Mouse (Mus musculus) spleen, embryonic (tissue): ENCODE data around the gene Ric3.

Source experiments
- CTCF ChIA-PET: fragments of 350-600 bp; sonication (Branson Sonifier 250); formaldehyde crosslinking; loops from one replicate; lab custom pipeline; 2022; lab: Charles Lee

Ric3 gene

DNA sequence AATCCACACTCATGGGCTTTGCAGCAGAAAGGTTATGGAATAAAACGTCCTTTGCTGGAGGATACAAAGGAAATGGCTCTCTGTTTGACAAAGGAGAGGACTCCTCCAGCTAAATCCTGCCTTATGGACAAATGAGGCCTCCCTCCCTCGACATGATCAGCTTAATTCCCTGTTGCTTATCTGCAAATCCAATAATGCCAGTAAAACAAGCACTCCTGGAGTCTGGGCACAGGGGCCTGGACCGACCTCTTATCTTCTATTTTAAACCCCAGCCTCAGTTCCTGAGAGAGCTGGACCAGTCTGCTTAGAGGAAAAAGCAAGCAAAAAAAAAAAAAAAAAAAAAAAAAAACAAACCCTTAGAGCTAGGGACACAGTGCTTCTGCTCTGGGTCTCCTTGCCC lies 79.5 kb downstream of the Ric3 start:
- CTCF ChIA-PET: no interaction called here

DNA sequence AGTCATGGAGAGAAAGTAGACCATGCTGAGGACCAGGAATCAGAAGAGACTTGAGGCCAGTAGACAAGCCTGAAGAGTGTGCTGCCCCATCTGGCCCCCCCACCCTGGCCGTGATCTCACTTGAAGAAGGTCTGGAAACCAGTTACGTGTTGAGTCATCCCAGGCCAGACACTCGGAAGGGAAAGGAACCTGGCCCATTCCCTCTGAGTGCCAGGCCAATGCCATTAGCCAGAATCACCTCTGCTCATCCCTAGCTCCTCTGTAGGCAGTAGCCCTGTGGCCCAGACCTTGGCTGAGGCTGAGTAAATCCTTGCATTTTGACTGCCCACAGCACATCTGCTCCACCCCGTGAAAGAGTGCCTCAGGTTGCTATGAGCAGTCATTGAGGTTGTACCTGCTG lies 81.2 kb downstream of the Ric3 start:
- CTCF ChIA-PET: no interaction called here

DNA sequence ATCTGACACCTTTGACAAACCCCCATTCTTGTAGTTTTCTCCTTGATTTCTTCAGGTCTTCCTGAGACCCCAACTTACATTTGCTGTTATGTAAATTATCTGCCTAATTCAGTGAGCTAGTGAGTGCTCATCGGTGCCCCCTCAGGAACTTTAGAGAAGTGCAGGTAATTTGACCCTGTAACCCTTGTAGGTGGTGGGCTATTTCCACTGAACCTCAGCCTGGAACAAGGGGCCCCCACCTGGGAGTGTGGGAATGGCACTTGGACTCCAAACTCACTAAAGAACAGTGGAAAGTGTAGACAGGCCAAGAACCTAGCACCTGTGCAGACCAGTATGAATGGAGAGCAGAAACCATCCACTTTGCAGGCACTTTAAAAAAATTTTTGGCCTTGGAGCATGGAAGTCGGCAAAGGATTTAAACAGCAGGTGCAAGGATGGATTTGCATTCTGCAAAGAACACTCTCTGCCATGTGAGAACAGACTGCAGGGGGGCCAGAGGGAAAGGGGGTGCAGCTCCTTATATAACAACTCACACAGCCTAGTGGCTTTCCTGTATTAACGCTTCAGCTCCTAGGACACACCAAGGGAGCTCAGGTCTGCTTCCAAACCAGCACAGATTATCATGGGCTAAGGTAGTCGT lies 82.7 kb downstream of the Ric3 start:
- CTCF ChIA-PET: interaction anchor here (0.7 kb wide), 1 partner anchor 9 kb away, joined by 6 read pairs; no protein-coding TSS in a partner anchor

DNA sequence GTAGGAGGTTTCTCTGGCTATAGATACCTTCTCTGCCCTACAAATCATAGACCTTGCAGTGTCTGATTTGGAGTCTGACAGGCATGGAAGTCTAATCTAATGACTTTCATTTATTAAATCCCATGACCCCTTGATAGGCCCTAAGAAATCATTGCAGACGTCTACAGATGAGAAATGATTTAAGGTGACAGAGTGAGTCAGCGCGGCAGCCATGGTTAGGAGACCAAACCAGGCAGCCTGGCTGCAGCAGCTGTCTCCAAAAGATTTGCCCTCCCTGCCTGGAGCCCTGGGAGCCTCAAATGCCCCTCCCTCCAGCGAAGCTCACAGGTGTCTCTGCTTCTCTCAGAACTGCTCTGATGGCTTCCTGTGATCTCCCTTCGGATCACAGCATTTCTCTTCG lies 87.0 kb downstream of the Ric3 start:
- CTCF ChIA-PET: no interaction called here

DNA sequence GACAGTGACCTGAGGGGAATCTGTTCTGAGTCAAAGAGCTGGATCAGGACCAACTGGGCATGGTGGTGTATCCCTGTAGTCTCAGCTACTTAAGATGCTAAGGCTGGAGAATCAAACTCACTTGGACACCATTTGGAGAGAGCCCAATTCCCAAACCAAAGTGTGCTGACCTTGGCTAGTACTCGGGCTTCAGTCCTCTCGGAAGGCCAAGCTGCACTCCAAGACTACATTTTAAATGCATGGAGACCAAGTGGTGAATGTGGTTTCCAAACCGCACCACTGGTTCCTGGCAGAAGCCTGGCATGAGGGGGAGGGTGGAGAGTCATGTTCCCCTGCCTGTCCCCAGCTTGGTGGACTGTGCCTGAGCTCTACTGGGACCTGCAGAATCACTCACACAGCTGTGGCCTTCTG lies 89.2 kb downstream of the Ric3 start:
- CTCF ChIA-PET: no interaction called here

DNA sequence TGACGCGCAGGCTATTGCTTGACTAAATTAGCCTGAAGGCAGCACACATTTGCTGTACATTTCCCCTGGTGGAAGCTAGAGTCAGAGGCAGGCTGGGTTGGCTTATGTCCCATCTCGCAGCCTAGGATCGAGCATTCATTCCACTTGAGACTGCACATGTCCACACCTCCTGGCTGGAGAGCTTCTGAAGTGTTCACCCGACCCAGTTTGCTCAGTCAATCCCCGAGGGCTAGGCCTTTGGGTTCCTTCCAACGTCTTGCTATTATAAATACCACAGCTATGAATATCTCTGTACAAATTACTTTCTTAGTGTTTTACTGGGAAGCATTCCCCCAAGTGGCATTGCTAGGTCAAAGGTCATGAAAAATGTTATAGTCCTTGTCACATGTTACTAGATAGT lies 89.9 kb downstream of the Ric3 start:
- CTCF ChIA-PET: no interaction called here

DNA sequence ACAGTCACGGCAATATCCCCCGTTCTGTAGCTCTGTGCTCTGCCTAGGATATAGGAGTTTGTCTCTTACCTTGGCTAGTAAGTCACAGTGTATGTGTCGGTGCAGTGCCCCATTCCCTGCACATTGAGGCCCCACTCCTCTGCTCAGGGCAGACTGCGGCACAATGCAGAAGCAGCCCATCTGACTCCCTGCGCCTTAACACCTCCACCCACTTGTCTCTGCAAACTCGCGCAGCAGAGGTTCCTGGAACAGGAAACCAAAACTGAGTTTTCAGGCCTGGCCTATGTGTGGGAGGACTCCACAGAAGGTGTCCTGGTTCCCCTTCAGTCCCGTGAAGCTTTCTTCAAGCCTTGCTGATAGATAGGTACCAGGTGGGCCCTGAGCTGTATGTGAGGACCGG lies 91.9 kb downstream of the Ric3 start:
- CTCF ChIA-PET: interaction anchor here (0.6 kb wide), 1 partner anchor 9 kb away, joined by 6 read pairs; no protein-coding TSS in a partner anchor

DNA sequence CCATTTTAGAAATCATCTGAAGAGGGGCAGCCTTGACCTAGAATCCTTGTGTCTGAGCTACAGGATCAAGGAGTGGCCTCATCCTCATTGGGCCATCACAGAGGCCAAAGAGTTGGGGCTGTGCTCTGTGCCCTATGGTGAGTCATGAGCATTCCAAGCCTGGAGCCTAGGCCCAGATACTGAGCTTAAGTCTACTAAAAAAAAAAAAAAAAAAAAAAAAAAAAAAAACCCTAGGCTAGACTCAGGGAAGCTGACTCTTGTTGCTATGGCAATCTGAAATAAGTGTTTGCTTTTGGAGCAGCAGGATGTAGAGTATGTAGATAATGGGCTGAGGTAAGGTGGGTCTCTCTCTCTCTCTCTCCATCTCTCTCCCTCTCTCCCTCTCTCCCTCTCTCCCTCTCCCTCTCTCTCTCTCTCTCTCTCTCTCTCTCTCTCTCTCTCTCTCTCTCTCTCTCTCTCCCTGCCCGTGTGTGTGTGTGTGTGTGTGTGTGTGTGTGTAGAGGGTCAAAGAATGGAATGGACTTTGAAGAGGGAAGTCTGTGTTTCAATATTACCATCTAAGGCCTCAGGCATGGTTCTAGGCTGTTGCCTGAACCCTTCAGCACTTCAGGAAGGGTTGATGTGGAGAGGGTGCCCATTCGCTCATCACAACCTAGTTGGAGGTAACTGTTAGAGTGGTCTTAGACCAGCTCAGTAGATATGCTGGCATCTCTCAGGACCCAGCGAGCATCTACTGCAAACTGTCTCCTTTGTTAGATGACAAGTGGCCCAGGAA lies 97.0 kb downstream of the Ric3 start:
- CTCF ChIA-PET: no interaction called here
